Mouse (Mus musculus) MEL-GATA-1-ER (cell line): Measurements from ENCODE around the gene Slc5a12.
A peak's percentile ranks its signal among the peaks of the same experiment; 100 is the strongest.

ENCODE experiments used
- DNase-seq: peaks from one replicate; pipeline ENCODE4 v3.0.0-alpha.2; 2012; ENCODE audit warnings: low read depth; ENCODE audit errors: extremely low read depth

The Slc5a12 gene

DNA sequence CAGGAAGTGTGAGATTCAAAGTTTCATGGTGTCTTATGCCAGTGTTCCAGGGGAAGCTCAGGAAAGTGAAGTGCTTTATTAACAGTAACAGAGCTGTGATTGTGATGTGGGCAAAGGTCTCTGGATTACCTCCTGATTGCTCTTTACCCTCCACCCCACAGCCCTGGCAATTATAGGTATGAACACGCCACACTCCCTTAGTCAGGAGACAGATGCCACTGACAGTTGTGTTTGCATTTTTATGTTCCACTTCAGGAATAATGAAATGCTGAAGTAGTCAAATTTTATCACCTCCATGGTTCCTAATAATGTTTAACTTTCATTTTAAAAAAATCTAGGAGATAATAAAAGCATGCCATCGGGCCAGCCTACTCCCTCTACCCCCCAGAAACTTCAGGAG lies at the start of gene Slc5a12:
Slc5a12 (plus strand) TSS at position 367 of the 400 bp plus-strand sequence.
- no peak for DNase-seq

DNA sequence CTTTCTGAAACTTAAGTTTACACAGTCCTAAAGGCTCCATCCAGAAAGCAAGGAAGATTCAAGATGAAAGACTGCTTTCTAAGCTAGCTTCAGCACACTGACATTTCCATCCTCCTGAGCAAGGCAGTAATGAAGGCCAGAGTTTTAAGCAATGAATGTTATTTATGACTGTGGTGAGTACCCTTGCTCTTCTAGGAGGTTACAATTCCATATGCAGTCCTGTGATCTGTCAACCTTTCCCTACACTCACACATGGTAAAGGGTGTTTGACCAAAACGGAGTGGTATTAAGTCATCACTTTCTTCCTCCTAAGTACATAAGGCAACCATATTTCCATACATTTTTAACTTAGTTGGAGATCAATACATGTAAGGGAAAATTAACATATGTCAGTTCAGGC lies 41.0 kb upstream of the Slc5a12 start:
- no peak for DNase-seq

DNA sequence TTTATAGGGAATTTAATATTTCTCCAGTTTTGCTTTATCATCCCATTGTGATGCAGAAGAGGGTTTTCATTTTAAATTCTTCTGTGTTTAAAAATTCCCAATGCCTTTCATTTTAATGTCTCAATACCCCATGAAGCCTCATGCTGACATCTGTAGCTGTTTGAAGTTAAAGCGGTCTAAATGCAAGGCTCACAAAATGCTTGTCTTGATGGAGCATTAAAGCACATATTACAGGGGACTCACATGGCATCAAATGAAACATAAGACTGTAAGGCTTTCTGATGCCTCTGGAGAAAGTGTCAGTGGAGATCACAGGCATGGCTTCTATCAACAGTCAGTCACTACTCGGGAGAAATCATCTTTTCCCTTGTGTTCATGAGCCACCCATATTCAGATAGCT lies 34.5 kb upstream of the Slc5a12 start:
- DNase-seq = no peak

DNA sequence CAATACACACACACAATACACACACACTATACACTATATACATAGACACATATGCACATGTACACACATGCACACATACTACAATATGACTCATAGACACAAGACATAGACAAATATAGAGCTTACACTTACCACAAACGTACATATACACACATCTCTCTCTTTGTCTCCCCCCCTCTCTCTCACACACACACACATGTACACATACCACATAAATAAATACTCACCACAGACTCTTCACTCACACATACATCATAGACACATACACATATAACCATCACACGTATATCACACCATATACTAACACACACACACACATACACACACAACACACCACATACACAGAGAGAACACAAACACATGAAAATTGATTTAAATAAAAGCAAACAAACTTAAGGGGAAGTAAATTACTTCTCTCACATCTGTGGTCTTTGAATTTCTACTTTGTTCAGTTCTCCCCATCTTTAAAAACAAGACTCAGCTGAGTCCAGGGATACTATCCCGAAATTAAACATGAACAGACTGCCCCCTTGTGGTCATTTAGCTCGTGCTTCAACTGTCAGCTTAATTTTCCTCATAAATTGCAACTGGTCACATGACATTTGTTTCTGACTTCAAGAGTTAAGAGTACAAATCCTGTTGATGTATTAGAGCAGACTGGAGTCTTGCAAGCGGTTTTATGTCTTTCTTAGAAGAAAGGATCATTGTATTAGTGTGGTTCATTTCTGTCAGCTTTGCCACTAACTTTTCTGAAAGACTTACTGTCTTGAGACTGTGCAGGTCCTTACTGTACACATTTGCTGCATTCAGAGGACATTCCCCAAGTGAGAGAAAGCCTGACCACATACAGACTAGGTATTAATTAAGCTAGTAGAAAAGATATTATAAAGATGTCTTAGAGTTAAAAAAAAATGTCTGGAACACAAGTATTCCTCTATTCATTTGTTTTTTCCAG lies 32.1 kb upstream of the Slc5a12 start:
- DNase-seq = peak; percentile 63

DNA sequence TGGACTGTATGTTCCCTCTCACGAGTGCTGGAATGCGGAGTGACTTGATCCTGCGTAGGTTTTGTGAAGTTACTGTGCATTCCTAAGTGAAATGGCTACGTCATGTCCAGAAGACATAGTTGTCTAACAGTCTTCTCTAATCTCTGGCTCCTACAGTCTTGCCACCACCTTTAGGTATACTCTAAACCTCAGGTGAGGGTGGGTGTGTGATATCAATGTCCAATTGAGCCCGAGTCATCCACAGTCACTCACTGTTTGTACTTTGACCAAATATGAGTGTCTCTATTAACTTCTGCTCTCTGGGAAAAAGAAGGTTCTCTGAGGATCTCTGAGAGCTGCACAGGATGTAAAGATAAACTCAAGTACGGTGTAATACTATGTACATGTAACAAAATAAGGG lies 10.4 kb upstream of the Slc5a12 start:
- DNase-seq = no peak

DNA sequence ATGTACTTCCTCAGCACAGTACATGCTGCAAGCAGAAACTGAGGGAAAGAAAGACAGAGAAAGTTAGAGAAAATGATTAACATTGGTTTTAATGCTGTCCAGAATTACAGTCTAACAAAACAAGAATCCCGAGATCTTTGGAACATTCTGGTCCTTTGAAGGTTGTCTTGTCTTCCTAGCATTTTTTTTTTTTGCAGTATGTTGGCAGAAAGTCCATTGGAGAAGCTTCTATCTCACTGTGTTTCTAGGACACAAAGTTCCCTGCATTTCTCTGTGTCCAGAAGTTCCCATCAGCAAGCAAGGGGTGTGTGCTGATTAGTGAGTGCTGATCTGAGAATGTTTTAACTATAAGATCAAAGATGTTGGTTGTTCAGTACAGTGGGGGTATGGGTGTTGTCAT lies 7.1 kb upstream of the Slc5a12 start:
- DNase-seq = no peak

DNA sequence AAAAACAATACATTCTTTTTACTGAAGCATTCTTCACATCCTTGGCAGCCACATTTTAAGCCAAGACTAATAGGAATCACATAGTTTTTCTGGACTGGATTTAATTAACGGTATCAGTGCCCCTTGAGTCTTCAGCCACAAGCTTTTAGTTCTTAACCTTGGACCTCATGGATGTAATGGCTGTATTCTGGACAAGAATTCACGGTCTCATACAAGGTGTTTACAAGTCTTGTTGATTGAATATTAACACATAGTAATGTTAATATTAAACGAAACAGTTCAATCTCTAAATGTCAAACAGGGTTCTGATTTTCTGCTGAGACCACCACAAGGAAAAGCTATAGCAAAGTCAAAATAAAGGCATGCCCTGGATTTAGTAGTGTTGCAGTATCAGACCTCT lies 4.8 kb upstream of the Slc5a12 start:
- no peak for DNase-seq

DNA sequence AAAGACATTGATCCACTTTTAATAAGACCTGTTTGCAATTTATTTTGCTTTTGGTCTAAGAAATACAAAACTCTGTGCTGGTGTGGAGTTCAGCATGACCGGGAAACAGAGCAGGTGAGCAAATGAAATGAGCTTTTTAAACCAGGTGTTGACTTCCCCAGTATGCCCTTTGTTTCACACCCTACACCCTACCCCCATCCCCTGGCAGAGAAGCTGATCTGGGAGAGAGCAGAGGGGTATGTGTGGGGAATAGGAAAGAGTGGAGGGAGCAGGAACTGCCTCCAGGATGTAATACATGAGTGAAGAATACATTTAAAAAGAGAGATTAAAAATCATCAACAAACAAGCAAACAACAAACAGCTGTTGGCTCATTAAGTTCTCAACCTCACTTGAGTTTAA lies 47.3 kb downstream of the Slc5a12 start:
- no peak for DNase-seq

DNA sequence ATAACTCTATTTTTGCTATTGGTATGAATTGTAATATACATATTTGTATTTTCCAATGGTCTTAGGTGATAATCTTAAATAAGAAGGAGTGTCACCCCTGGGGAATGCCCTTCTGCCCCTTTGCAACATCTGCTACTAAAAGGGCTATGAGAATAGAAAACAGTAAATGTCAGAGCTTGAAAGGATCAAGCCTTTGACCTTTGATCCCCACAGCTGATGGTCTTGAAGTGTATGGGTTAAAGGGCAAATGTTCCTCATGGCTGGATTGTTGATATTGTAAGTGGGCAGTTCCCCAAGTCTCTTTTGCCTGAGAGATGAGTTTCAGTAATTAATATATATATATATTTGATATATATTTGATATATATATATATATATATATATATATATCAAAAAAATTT lies 47.7 kb downstream of the Slc5a12 start:
- DNase-seq = no peak

DNA sequence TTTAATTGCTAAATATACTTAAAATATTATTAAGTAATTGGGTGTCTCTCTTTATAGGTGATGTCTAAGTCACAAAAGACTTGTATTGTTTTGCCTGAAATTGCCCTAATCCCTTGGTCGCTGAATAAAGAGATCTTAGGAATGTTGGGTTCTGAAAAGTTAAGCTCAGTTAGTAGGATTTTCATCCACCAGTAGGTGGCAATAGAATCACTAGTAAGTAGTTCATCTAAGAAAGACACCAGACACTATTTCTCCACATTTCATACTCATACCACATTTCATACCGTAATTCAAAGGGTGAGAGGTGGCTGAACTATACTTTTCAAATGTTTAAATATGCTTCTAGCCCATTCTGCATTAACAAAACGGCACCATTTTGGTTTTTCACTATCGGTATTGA lies 66.2 kb downstream of the Slc5a12 start:
- peak; percentile 43 for DNase-seq

DNA sequence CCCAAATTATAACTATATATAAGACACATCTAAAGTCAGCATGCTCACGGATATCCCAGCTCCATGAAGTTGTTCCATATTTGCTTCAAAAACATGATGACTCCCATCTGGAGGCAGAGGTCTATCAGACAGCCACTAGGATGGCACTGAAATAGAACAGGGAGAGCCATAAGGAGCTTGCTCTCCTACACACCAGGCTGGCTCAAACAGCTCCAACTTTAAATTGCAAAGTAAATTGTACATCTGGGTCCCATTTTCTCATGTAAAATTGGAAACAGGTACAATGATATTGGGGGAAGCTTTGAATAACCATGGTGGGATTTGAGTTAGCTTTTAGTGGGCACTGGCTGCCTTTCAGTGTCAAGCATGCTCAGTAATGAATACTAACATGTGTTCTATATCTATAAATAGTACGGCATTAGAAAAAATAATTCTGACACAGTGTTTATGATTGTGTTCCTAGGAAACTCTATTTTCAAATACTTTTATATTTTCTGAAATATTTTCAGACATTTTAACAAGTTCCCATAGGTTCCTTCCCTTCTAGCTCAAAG lies 74.0 kb downstream of the Slc5a12 start:
- DNase-seq = no peak
